Mouse (Mus musculus): ENCODE measurements around the gene Gas2. TPM values are rescaled to one million over a fixed set of nuclear protein-coding genes. Genes with fewer than 3 reads are reported as not detected.

Gas2 gene
- total and polyA plus RNA-seq, 3 experiments: 1.4 to 17.1 (median 6.0) TPM

DNA sequence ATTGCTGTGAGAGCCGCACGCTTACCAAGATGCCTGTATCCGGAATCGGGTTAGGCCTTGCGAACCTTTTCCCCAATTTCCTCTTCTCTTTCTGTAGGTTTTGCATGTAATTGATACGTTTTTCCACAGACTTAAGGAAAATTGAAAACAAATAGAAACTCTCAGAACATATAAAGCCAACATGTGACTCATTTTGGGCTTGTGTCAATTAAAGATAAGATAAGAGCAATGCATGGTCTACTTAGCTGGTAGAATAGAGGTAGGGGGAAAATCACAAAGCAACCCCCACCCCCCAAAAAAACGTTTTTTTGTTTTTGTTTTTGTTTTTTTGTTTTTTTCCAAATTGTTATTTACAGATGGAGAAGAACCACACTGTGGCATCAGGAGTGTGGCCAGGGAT, 151.6 kb downstream of the Gas2 start:
- H3K27me3 ChIP-seq (ENCODE audit: insufficient read depth, low read length): no peaks in the 10 kb centered on the region
- DNase-seq (ENCODE audit: low spot score) (no peak), ATAC-seq (ENCODE audit: extremely low read depth, insufficient number of reproducible peaks, low FRiP score, poor library complexity, severe bottlenecking) (no peak)
- no peak overlapping the region for H3K4me3 ChIP-seq (ENCODE audit: low read depth, low read length)
- H3K9me3 ChIP-seq (replicated peaks): no peaks in the 10 kb centered on the region
- no peaks in the 10 kb centered on the region for H3K36me3 ChIP-seq (replicated peaks)
- TF ChIP-seq TAL1 (conservative IDR thresholded peaks at IDR 0.05; ENCODE audit: low read depth, low read length): no peak
- TF ChIP-seq CTCF (IDR thresholded peaks at IDR 0.05; ENCODE audit: low read depth, low read length): no peak
- TF ChIP-seq GATA2 (IDR thresholded peaks at IDR 0.05; ENCODE audit: borderline replicate concordance, low read depth, low read length): no peak
- no peak for TF ChIP-seq POLR2AphosphoS5 (IDR thresholded peaks at IDR 0.05; ENCODE audit: insufficient replicate concordance, low read depth, low read length)
- TF ChIP-seq GATA1 (IDR thresholded peaks at IDR 0.05; ENCODE audit: borderline replicate concordance, low read length): no peak
- H3K4me1 ChIP-seq (ENCODE audit: insufficient read depth, low read depth, low read length): peaks cover 22% of the 10 kb centered on the region

DNA sequence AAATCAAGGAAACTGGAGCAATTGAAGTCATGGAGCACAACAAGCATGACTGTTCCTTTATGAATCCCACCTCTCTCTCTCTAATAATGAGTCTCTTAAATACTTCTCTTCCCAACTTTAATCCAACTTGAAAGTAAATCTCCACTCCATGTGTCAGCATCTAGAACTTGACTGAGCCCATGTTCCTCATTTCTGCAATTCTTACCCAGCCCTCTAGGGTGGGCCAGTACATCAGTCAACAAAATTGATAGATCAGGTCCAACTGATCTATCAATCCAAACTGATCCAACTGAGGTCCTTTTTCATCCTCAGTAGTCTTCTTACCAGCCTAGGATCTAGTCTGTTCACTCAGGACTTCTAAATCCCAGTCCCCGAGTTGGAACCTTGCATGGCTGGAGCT, 153.4 kb downstream of the Gas2 start:
- Histone ChIP-seq H3K27me3 (ENCODE audit: insufficient read depth, low read length) (no peaks in the 10 kb centered on the region), H3K9me3 (replicated peaks) (no peaks in the 10 kb centered on the region), H3K36me3 (replicated peaks) (no peaks in the 10 kb centered on the region), H3K4me3 (ENCODE audit: low read depth, low read length) (no peak overlapping the region), H3K4me1 (ENCODE audit: insufficient read depth, low read depth, low read length) (peaks cover 22% of the 10 kb centered on the region)
- TF ChIP-seq TAL1 (conservative IDR thresholded peaks at IDR 0.05; ENCODE audit: low read depth, low read length): no peak
- TF ChIP-seq CTCF (IDR thresholded peaks at IDR 0.05; ENCODE audit: low read depth, low read length): no peak
- no peak for TF ChIP-seq GATA2 (IDR thresholded peaks at IDR 0.05; ENCODE audit: borderline replicate concordance, low read depth, low read length)
- no peak for TF ChIP-seq GATA1 (IDR thresholded peaks at IDR 0.05; ENCODE audit: borderline replicate concordance, low read length)
- no peak for TF ChIP-seq POLR2AphosphoS5 (IDR thresholded peaks at IDR 0.05; ENCODE audit: insufficient replicate concordance, low read depth, low read length)
- ATAC-seq (ENCODE audit: extremely low read depth, insufficient number of reproducible peaks, low FRiP score, poor library complexity, severe bottlenecking): no peak
- no peak for DNase-seq (ENCODE audit: low spot score)

DNA sequence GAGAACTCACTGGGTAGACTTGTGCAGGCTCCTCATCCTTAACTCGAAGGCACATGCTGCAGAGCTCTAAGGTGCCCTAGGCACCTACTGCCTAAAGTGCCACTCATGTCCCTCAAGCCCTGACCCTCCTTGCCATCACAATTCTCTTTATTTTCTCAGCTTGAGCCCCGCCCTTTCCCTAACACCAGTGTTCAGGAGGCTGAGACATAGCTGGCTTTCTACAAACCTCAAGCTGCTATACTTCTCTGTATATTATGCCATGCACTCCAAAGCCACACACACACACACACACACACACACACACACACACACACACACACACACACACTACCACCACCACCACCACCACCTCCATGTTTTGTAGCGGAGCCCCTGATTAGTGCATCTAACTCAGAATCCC, 153.8 kb downstream of the Gas2 start, which contains the start of gene 1700015G11Rik:
Gene 1700015G11Rik, minus strand, starts transcription at position 101 of the 400 bp plus-strand sequence.
- DNase-seq (ENCODE audit: low spot score) (no peak), ATAC-seq (ENCODE audit: extremely low read depth, insufficient number of reproducible peaks, low FRiP score, poor library complexity, severe bottlenecking) (no peak)
- Histone ChIP-seq H3K27me3 (ENCODE audit: insufficient read depth, low read length) (no peaks in the 10 kb centered on the region), H3K9me3 (replicated peaks) (no peaks in the 10 kb centered on the region), H3K4me1 (ENCODE audit: insufficient read depth, low read depth, low read length) (peaks cover 24% of the 10 kb centered on the region), H3K36me3 (replicated peaks) (no peaks in the 10 kb centered on the region), H3K4me3 (ENCODE audit: low read depth, low read length) (no peak within 1 kb of the TSS)
- TF ChIP-seq CTCF (IDR thresholded peaks at IDR 0.05; ENCODE audit: low read depth, low read length) (no peak), GATA2 (IDR thresholded peaks at IDR 0.05; ENCODE audit: borderline replicate concordance, low read depth, low read length) (no peak), TAL1 (conservative IDR thresholded peaks at IDR 0.05; ENCODE audit: low read depth, low read length) (no peak), POLR2AphosphoS5 (IDR thresholded peaks at IDR 0.05; ENCODE audit: insufficient replicate concordance, low read depth, low read length) (no peak), GATA1 (IDR thresholded peaks at IDR 0.05; ENCODE audit: borderline replicate concordance, low read length) (no peak)

- peak; percentile 80 for TF ChIP-seq TAL1 (conservative IDR thresholded peaks at IDR 0.05; ENCODE audit: low read depth, low read length)
- no peak for TF ChIP-seq GATA1 (IDR thresholded peaks at IDR 0.05; ENCODE audit: borderline replicate concordance, low read length)
- DNase-seq (ENCODE audit: low spot score): peak; percentile 27
- ATAC-seq (ENCODE audit: extremely low read depth, insufficient number of reproducible peaks, low FRiP score, poor library complexity, severe bottlenecking): peak; percentile 61
These were observed 160.2 kb downstream of the Gas2 start for GRCm38 (mm10) chr7:52022039-52022438.

DNA sequence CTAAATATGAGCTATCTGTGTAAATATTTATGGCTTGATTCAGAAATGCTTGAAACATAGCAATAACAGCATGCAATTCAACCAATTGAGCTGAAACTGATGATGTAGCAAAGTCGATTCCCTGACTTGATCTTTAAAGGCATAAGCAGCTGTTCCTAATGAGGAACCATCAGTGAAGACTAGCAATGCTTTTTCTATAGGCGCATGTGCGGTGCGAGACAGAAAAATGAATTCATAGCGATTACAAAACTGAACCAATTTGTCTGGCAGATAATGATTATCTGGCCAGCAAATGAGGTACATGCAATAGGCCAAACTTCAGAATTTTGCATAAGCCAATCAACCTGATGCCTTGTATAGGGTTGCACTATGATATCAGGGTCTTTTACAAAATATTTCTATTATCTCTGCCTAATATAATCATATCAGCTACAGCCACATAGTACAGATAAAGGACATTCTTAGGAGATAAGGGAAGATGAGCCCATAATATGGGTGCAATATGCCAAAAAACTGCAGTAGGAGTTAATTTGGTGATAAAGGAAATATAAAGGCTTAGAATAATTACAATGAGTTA, 162.3 kb downstream of the Gas2 start:
- Histone ChIP-seq H3K9me3 (replicated peaks) (peaks cover 2% of the 10 kb centered on the region; the same call in 1 of the 2 replicates), H3K27me3 (ENCODE audit: insufficient read depth, low read length) (no peaks in the 10 kb centered on the region; the same call in 1 of the 2 replicates), H3K4me3 (ENCODE audit: low read depth, low read length) (no peak overlapping the region), H3K4me1 (ENCODE audit: insufficient read depth, low read depth, low read length) (peaks cover 57% of the 10 kb centered on the region), H3K36me3 (replicated peaks) (no peaks in the 10 kb centered on the region)
- peak; percentile 67 for TF ChIP-seq TAL1 (conservative IDR thresholded peaks at IDR 0.05; ENCODE audit: low read depth, low read length)
- TF ChIP-seq GATA2 (IDR thresholded peaks at IDR 0.05; ENCODE audit: borderline replicate concordance, low read depth, low read length): no peak
- no peak for TF ChIP-seq CTCF (IDR thresholded peaks at IDR 0.05; ENCODE audit: low read depth, low read length)
- no peak for TF ChIP-seq GATA1 (IDR thresholded peaks at IDR 0.05; ENCODE audit: borderline replicate concordance, low read length)
- ATAC-seq (ENCODE audit: extremely low read depth, insufficient number of reproducible peaks, low FRiP score, poor library complexity, severe bottlenecking) (peak; percentile 56), DNase-seq (ENCODE audit: low spot score) (no peak)

More at GRCm38 (mm10) chr7:52022039-52022438, 160.2 kb downstream of the Gas2 start:
- Histone ChIP-seq H3K36me3 (replicated peaks) (no peaks in the 10 kb centered on the region), H3K27me3 (ENCODE audit: insufficient read depth, low read length) (no peaks in the 10 kb centered on the region; the same call in 1 of the 2 replicates), H3K9me3 (replicated peaks) (peaks cover 2% of the 10 kb centered on the region; the same call in 1 of the 2 replicates), H3K4me1 (ENCODE audit: insufficient read depth, low read depth, low read length) (peaks cover 54% of the 10 kb centered on the region), H3K4me3 (ENCODE audit: low read depth, low read length) (peak overlapping the region; percentile 28; the same call in 1 of the 2 replicates)

GRCm38 (mm10) chr7:52037600-52038582, 176.1 kb downstream of the Gas2 start:
- Histone ChIP-seq H3K36me3 (replicated peaks) (no peaks in the 10 kb centered on the region), H3K27me3 (ENCODE audit: insufficient read depth, low read length) (peaks cover 10% of the 10 kb centered on the region; the same call in 1 of the 2 replicates), H3K4me3 (ENCODE audit: low read depth, low read length) (no peak overlapping the region), H3K9me3 (replicated peaks) (no peaks in the 10 kb centered on the region), H3K4me1 (ENCODE audit: insufficient read depth, low read depth, low read length) (no peaks in the 10 kb centered on the region)
- ATAC-seq (ENCODE audit: extremely low read depth, insufficient number of reproducible peaks, low FRiP score, poor library complexity, severe bottlenecking) (no peak), DNase-seq (ENCODE audit: low spot score) (peak; percentile 3)
- no peak for TF ChIP-seq GATA2 (IDR thresholded peaks at IDR 0.05; ENCODE audit: borderline replicate concordance, low read depth, low read length)
- TF ChIP-seq CTCF (IDR thresholded peaks at IDR 0.05; ENCODE audit: low read depth, low read length): peak; percentile 17; the same call in 1 of the 2 replicates

Other genes with a start within 250 kb of the Gas2 start
- gene Slc17a6, start 240.0 kb upstream of the Gas2 start, total RNA-seq (2014; fragmentation: Nextera tagmentation): not detected in 2 replicates
- 0.16 TPM in 1 of 2 replicates, not detected in the other for gene Slc17a6, start 240.0 kb upstream of the Gas2 start, total RNA-seq (2017)
- not detected in 2 replicates for gene Slc17a6, start 240.0 kb upstream of the Gas2 start, polyA plus RNA-seq (2012)
- gene Fancf, start 252 bp downstream of the Gas2 start, total RNA-seq (2014; fragmentation: Nextera tagmentation): 13.9 and 20.4 TPM in 2 replicates
- 18.3 and 24.3 TPM in 2 replicates for gene Fancf, start 252 bp downstream of the Gas2 start, total RNA-seq (2017)
- 12.6 and 13.9 TPM in 2 replicates for gene Fancf, start 252 bp downstream of the Gas2 start, polyA plus RNA-seq (2012)
- gene Svip, start 144.0 kb downstream of the Gas2 start, total RNA-seq (2014; fragmentation: Nextera tagmentation): 18.0 and 19.3 TPM in 2 replicates
- gene Svip, start 144.0 kb downstream of the Gas2 start, total RNA-seq (2017): 6.4 and 6.7 TPM in 2 replicates
- gene Svip, start 144.0 kb downstream of the Gas2 start, polyA plus RNA-seq (2012): 23.8 and 26.9 TPM in 2 replicates
- gene 1700015G11Rik, start 153.7 kb downstream of the Gas2 start, total RNA-seq (2014; fragmentation: Nextera tagmentation): 6.4 TPM in 1 of 2 replicates, not detected in the other
- gene 1700015G11Rik, start 153.7 kb downstream of the Gas2 start, total RNA-seq (2017): not detected in 2 replicates
- not detected in 2 replicates for gene 1700015G11Rik, start 153.7 kb downstream of the Gas2 start, polyA plus RNA-seq (2012)